Mouse (Mus musculus) CD4-positive helper T cell, adult 2 months (primary cell): ENCODE data around the gene Rps3.

Source experiments
- DNase-seq: peaks from one replicate; pipeline ENCODE4 v3.0.0-alpha.2; 2012; ENCODE audit warnings: low read depth, missing footprints, low spot score

The Rps3 gene

GRCm38 (mm10) chr7:99443164-99443563, 40.4 kb downstream of the Rps3 start:
- no peak for DNase-seq

GRCm38 (mm10) chr7:99441534-99442072, 41.9 kb downstream of the Rps3 start:
- DNase-seq, result no peak

- DNase-seq, result no peak
Measured at GRCm38 (mm10) chr7:99438881-99439280, 44.7 kb downstream of the Rps3 start.

GRCm38 (mm10) chr7:99436530-99436929, 47.0 kb downstream of the Rps3 start:
- no peak for DNase-seq

GRCm38 (mm10) chr7:99434672-99435250, 48.8 kb downstream of the Rps3 start:
- DNase-seq, result peak; percentile 41

- peak; percentile 24 for DNase-seq
Measured at GRCm38 (mm10) chr7:99432863-99433262, 50.7 kb downstream of the Rps3 start.

- DNase-seq, result peak; percentile 68
Measured at GRCm38 (mm10) chr7:99432248-99432647, 51.3 kb downstream of the Rps3 start.

- no peak for DNase-seq
Measured at GRCm38 (mm10) chr7:99430246-99430645, 53.3 kb downstream of the Rps3 start.

- no peak for DNase-seq
Measured at GRCm38 (mm10) chr7:99429786-99430185, 53.8 kb downstream of the Rps3 start.

GRCm38 (mm10) chr7:99428836-99429235, 54.7 kb downstream of the Rps3 start:
- DNase-seq, result peak; percentile 59

- no peak for DNase-seq
Measured at GRCm38 (mm10) chr7:99427987-99428386, 55.6 kb downstream of the Rps3 start.
